Mouse (Mus musculus) liver, adult (tissue): ENCODE measurements around the gene Gabrd.

Source experiments
- GATA4 ChIP-seq: IDR thresholded peaks from 2 replicates; pipeline ENCODE4 v1.6.1; 2014; ENCODE audit warnings: mild to moderate bottlenecking, low read length; ENCODE audit not compliant: insufficient replicate concordance

The Gabrd gene

GRCm38 (mm10) chr4:155395471-155395870, 2.4 kb downstream of the Gabrd start:
- TF ChIP-seq GATA4, result no peak

- TF ChIP-seq GATA4, result no peak
These were observed 10.7 kb downstream of the Gabrd start for GRCm38 (mm10) chr4:155387166-155387565.

GRCm38 (mm10) chr4:155383326-155383725, 14.6 kb downstream of the Gabrd start:
- no peak for TF ChIP-seq GATA4

GRCm38 (mm10) chr4:155382752-155383151, 15.2 kb downstream of the Gabrd start:
- no peak for TF ChIP-seq GATA4

GRCm38 (mm10) chr4:155381974-155382373, 15.9 kb downstream of the Gabrd start:
- TF ChIP-seq GATA4, result no peak

- TF ChIP-seq GATA4, result no peak
These were observed 25.8 kb downstream of the Gabrd start for GRCm38 (mm10) chr4:155371797-155372735.

GRCm38 (mm10) chr4:155370737-155371715, 26.9 kb downstream of the Gabrd start:
- TF ChIP-seq GATA4, result no peak

GRCm38 (mm10) chr4:155368684-155369083, 29.2 kb downstream of the Gabrd start:
- no peak for TF ChIP-seq GATA4

- TF ChIP-seq GATA4, result no peak
These were observed 30.2 kb downstream of the Gabrd start for GRCm38 (mm10) chr4:155367739-155368138.

- no peak for TF ChIP-seq GATA4
These were observed 31.1 kb downstream of the Gabrd start for GRCm38 (mm10) chr4:155366784-155367183.

GRCm38 (mm10) chr4:155362443-155362842, 35.5 kb downstream of the Gabrd start:
- no peak for TF ChIP-seq GATA4

- no peak for TF ChIP-seq GATA4
These were observed 36.6 kb downstream of the Gabrd start, which contains the start of gene Prkcz for GRCm38 (mm10) chr4:155361303-155361791. TSS of gene Prkcz (minus strand) at chr4:155361361.

- TF ChIP-seq GATA4, result no peak
These were observed 37.1 kb downstream of the Gabrd start for GRCm38 (mm10) chr4:155360856-155361255.

GRCm38 (mm10) chr4:155359560-155360464, 38.1 kb downstream of the Gabrd start:
- TF ChIP-seq GATA4, result no peak
